Mouse (Mus musculus) myocyte (in vitro differentiated cells): ENCODE results near the gene Cyb5r4.

Experiments used
- MYOG ChIP-seq, 3 experiments: IDR thresholded peaks; one replicate each; pipeline ENCODE4 v1.6.1; 2011; ENCODE audit warnings: control low read depth in 2 of 3, low read depth in 2 of 3, mild to moderate bottlenecking in 2 of 3; ENCODE audit not compliant: insufficient read length in 2 of 3, control insufficient read depth in 1 of 3, insufficient read depth in 1 of 3
- USF1 ChIP-seq: IDR thresholded peaks from one replicate; pipeline ENCODE4 v1.6.1; 2011; ENCODE audit warnings: low read depth, mild to moderate bottlenecking, control low read depth, moderate library complexity

- TF ChIP-seq USF1, result no peak
- no peak for TF ChIP-seq MYOG (IDR thresholded peaks at IDR 0.05; ENCODE audit: control insufficient read depth in 1 of 3, insufficient read depth in 1 of 3, insufficient read length in 2 of 3, low read depth in 2 of 3)
Observed at GRCm38 (mm10) chr9:87079511-87079910, 57.7 kb downstream of the Cyb5r4 start.
